Mouse (Mus musculus) subcutaneous adipose tissue, adult 2 months (tissue): ENCODE data around the gene Upk2. TPM values are rescaled to one million over a fixed set of nuclear protein-coding genes. Genes with fewer than 3 reads are reported as not detected.

ENCODE experiments used
- polyA plus RNA-seq: library from polyadenylated mRNA; depleted of rRNA; stranded (reverse); fragments of >200 nt; gene quantifications from 2 replicates; pipeline ENCODE4 v1.2.3, GENCODE M21; 2012; ENCODE audit warnings: low replicate concordance; rRNA removed

The Upk2 gene
- 0.14 and 5.6 TPM in 2 replicates for polyA plus RNA-seq

DNA sequence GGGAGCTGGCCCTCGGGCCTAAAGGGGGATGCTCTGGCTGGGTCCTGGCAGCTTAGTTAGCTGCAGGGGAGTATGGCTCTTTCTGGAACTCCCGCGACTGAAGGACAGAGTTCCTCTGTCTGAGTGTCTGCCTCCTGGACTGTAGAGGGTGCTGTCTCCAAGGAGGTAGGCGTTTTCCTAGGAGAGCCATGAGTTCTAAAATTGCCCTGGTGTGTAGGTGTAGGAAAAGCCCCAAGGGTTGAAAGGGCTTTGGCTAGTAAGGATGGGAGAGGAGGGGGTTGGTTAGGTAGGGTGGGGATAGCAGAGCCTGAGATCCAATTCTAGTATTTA, at the start of gene Upk2:
Gene Upk2, minus strand, starts transcription at position 86 of the 330 bp plus-strand sequence.

DNA sequence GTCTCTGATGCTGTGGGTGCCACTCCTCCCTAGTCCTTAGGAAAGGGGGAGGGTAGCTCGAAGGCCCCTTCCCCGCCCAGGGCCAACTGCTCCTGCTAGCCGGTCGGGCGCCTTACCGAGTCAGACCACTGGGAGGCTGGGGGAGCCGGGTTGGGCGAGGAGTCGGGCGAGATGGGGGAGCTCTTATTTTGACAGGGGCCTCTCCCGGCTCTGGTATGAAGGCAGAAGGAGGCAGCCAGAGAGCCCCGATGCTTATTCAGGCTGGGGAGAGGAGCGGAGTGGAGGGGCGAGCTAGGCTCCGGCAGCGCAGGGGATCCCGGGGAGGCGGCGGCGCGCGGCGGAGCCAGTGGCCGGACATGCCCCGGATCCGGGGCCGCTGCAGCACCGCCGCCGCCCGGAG, 27.8 kb upstream of the Upk2 start, which contains the start of gene Bcl9l:
Gene Bcl9l, plus strand, starts transcription at position 274 of the 400 bp plus-strand sequence.

DNA sequence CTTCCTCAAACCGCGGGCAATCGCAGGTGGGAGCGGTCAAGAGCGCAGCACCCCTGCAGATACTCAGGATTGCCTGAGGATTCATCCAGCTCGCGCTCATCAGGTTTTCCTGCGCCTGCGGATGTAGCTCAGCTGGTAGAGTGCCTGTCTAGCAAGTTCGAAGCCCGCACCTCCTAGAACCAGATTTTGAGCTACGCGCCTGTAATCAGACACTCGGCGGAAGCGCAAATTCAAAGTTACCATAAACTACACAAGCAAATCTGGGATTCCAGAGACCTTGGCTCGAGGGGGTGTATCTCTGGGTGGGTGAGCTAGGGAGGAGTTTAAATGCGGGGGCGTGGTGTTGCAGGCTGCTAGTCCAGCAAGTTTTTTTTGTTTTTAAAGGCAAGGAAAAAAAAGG, 13.8 kb downstream of the Upk2 start, which contains the start of gene Foxr1:
Gene Foxr1, minus strand, starts transcription at position 176 of the 400 bp plus-strand sequence.

DNA sequence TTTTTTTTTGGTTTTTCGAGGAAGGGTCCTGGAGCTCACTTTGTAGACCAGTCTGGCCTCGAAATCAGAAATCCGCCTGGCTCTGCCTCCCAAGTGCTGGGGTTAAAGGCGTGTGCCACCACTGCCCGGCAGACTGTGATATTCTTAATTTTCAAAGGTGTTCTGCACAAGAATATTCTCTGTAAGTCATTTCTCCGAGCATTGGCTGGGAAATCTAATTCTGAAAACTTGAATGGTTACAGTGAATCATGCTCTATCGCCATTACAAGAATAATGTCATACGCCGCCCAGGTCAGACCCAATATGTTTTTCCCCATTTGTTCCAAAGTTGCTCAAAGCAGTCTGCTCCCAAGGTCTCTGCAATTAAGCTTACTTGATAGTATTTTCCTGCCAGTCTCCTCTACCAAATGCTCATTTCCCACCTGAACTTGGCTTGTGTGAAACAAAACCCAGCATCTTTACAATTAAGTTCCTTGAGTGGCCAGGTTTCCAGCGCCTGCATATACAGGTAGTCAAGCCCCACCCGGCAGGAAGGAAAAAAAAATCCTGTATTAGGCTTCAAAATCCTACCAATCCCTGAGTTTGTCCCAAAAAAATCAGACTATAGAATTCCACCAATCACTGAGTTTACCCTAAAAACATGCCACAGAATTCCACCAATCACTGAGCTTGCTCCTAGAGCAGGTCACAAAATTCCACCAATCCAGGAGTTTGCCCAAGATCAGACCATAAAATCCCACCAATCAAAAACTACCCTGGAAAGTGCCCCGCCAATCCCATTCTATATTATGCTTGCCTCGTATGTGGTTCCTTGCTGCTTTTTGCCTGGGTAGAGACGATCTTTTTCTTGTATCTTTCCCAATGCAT, 36.0 kb downstream of the Upk2 start, which contains the start of gene Ccdc84:
Gene Ccdc84, minus strand, starts transcription at position 51 of the 867 bp plus-strand sequence.

DNA sequence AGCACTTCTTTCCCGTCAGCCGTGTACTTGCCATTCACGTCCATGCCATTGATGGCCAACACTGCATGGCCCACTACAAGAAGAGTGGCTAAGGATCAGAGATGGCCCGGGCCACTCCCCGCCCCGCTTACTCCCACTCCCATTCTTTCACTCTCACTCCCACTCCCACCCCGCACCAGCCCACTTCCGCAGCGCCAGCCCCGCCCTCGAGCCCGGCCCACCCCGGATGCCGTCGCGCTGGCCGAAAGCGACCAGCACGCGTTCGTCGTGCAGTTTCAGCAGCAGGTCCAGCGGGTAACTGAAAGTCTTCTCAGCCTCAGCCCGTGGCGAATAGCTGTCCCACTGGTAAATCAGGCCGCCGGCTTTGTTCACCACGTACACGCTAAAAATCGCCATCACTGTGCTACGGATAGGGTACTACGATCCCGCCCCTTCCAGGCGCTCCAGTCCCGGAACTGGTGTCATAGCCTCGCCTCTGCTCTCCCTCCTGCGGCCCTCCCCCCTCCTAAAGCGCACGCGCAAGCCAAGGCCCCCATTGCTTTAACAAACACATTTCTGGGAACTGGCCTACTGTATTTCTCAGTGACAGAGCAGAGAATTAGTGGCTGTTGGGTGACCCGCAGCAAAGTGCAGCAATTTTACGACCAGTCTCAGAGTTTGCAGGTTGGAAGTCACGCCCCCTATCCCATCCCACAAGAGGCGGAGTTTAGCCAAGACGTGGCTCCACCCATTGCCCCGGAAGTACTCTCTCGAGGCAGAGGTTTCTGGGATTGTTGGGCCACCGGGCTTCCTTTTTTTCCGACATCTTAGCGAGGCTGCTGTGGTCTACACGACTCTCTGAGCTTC, 47.6 kb downstream of the Upk2 start, which contains the start of the genes Rps25 and Trappc4:
Gene Rps25, plus strand, starts transcription at position 234 of the 846 bp plus-strand sequence.
Gene Trappc4, minus strand, starts transcription at position 695 of the 846 bp plus-strand sequence.

Other genes with a start within 250 kb of the Upk2 start
- 11.5 and 18.6 TPM in 2 replicates for gene Cbl, start 220.9 kb downstream of the Upk2 start, polyA plus RNA-seq
- gene Ccdc153, start 214.3 kb downstream of the Upk2 start, polyA plus RNA-seq: not detected in 2 replicates
- 0.10 and 0.13 TPM in 2 replicates for gene Pdzd3, start 203.5 kb downstream of the Upk2 start, polyA plus RNA-seq
- 23.7 and 26.2 TPM in 2 replicates for gene Nlrx1, start 186.4 kb downstream of the Upk2 start, polyA plus RNA-seq
- 4.6 and 20.7 TPM in 2 replicates for gene Abcg4, start 166.4 kb downstream of the Upk2 start, polyA plus RNA-seq
- gene Hinfp, start 149.3 kb downstream of the Upk2 start, polyA plus RNA-seq: 27.2 and 45.3 TPM in 2 replicates
- 64.0 and 72.6 TPM in 2 replicates for gene C2cd2l, start 134.7 kb downstream of the Upk2 start, polyA plus RNA-seq
- gene Dpagt1, start 129.0 kb downstream of the Upk2 start, polyA plus RNA-seq: 71.2 and 80.6 TPM in 2 replicates
- gene H2afx, start 120.3 kb downstream of the Upk2 start, polyA plus RNA-seq: 28.0 and 118 TPM in 2 replicates
- gene Hmbs, start 110.7 kb downstream of the Upk2 start, polyA plus RNA-seq: 62.0 and 66.6 TPM in 2 replicates
- 35.6 and 39.4 TPM in 2 replicates for gene Vps11, start 93.3 kb downstream of the Upk2 start, polyA plus RNA-seq
- gene Hyou1, start 75.5 kb downstream of the Upk2 start, polyA plus RNA-seq: 32.6 and 83.1 TPM in 2 replicates
- 35.9 and 39.9 TPM in 2 replicates for gene Slc37a4, start 58.1 kb downstream of the Upk2 start, polyA plus RNA-seq
- 174 and 399 TPM in 2 replicates for gene Rps25, start 47.8 kb downstream of the Upk2 start, polyA plus RNA-seq
- gene Trappc4, start 47.4 kb downstream of the Upk2 start, polyA plus RNA-seq: 73.4 and 120 TPM in 2 replicates
- 26.8 and 28.5 TPM in 2 replicates for gene Ccdc84, start 36.4 kb downstream of the Upk2 start, polyA plus RNA-seq
- not detected in 2 replicates for gene Foxr1, start 13.8 kb downstream of the Upk2 start, polyA plus RNA-seq
- gene Bcl9l, start 27.8 kb upstream of the Upk2 start, polyA plus RNA-seq: 41.1 and 47.8 TPM in 2 replicates
- 0.24 and 0.46 TPM in 2 replicates for gene Cxcr5, start 106.9 kb upstream of the Upk2 start, polyA plus RNA-seq
- gene Ddx6, start 149.9 kb upstream of the Upk2 start, polyA plus RNA-seq: 24.7 and 33.1 TPM in 2 replicates
- gene Treh, start 218.3 kb upstream of the Upk2 start, polyA plus RNA-seq: not detected in 2 replicates